Mouse (Mus musculus): Measurements from ENCODE around the gene Tas2r106. TPM values are rescaled to one million over a fixed set of nuclear protein-coding genes. Genes with fewer than 3 reads are reported as not detected.

The Tas2r106 gene
- not detected in 2 replicates for polyA plus RNA-seq (2014; fragmentation: Nextera tagmentation; extraction: Ambion mirVana)

- no peak for ATAC-seq (ENCODE audit: insufficient number of reproducible peaks, low FRiP score, low TSS enrichment, low read depth)
- 79% methylated on average over 3 of the region's 3 CpGs for WGBS
- no peak within 1 kb of the TSS for H3K27ac ChIP-seq (replicated peaks; ENCODE audit: low read depth, low read length)
- H3K4me3 ChIP-seq (ENCODE audit: low read depth, low read length) = no peak within 1 kb of the TSS
- H3K4me1 ChIP-seq (ENCODE audit: control insufficient read depth, insufficient read depth, low read length) = no peaks in the 10 kb centered on the region
- no peaks in the 10 kb centered on the region for H3K27me3 ChIP-seq (ENCODE audit: control insufficient read depth, insufficient read depth, low read length)
- H3K4me2 ChIP-seq (ENCODE audit: low read depth, severe bottlenecking) = no peak within 1 kb of the TSS
- DNase-seq (ENCODE audit: low spot score) = no peak
- H3K9me3 ChIP-seq (ENCODE audit: control insufficient read depth, low read length) = 0 out of 2 replicates have a peak, but pooled peaks cover 3% of the 10 kb centered on the region
- no peak within 1 kb of the TSS for H3K9ac ChIP-seq (ENCODE audit: low read length)
- H3K36me3 ChIP-seq (ENCODE audit: control insufficient read depth, insufficient read depth, low read length) = no peaks in the 10 kb centered on the region
Observed at GRCm38 (mm10) chr6:131678786-131679185, at the start of gene Tas2r106. TSS of gene Tas2r106 (minus strand) at chr6:131678886.

GRCm38 (mm10) chr6:131712803-131713202, 34.1 kb upstream of the Tas2r106 start:
- H3K4me3 ChIP-seq (ENCODE audit: low read depth, low read length) = no peak overlapping the region
- H3K27ac ChIP-seq (replicated peaks; ENCODE audit: low read depth, low read length) = no peak overlapping the region
- no peak overlapping the region for H3K9ac ChIP-seq (ENCODE audit: low read length)
- no peaks in the 10 kb centered on the region for H3K4me1 ChIP-seq (ENCODE audit: control insufficient read depth, insufficient read depth, low read length)
- ATAC-seq (ENCODE audit: insufficient number of reproducible peaks, low FRiP score, low TSS enrichment, low read depth) (no peak), DNase-seq (ENCODE audit: low spot score) (no peak)
- no peaks in the 10 kb centered on the region for H3K27me3 ChIP-seq (ENCODE audit: control insufficient read depth, insufficient read depth, low read length)
- H3K36me3 ChIP-seq (ENCODE audit: control insufficient read depth, insufficient read depth, low read length) = no peaks in the 10 kb centered on the region
- H3K9me3 ChIP-seq (ENCODE audit: control insufficient read depth, low read length) = peaks cover 2% of the 10 kb centered on the region; the same call in 1 of the 2 replicates
- H3K4me2 ChIP-seq (ENCODE audit: low read depth, severe bottlenecking) = no peak overlapping the region
- WGBS = 50% methylated on average over 7 of the region's 7 CpGs

- H3K9me3 ChIP-seq (ENCODE audit: control insufficient read depth, low read length) = no peaks in the 10 kb centered on the region
- H3K27ac ChIP-seq (replicated peaks; ENCODE audit: low read depth, low read length) = no peak within 1 kb of the TSS
- H3K4me1 ChIP-seq (ENCODE audit: control insufficient read depth, insufficient read depth, low read length) = no peaks in the 10 kb centered on the region
- H3K9ac ChIP-seq (ENCODE audit: low read length) = no peak within 1 kb of the TSS
- no peak for DNase-seq (ENCODE audit: low spot score)
- H3K4me2 ChIP-seq (ENCODE audit: low read depth, severe bottlenecking) = no peak within 1 kb of the TSS
- no peak for ATAC-seq (ENCODE audit: insufficient number of reproducible peaks, low FRiP score, low TSS enrichment, low read depth)
- H3K4me3 ChIP-seq (ENCODE audit: low read depth, low read length) = no peak within 1 kb of the TSS
- H3K27me3 ChIP-seq (ENCODE audit: control insufficient read depth, insufficient read depth, low read length) = no peaks in the 10 kb centered on the region
- no peaks in the 10 kb centered on the region for H3K36me3 ChIP-seq (ENCODE audit: control insufficient read depth, insufficient read depth, low read length)
Observed at GRCm38 (mm10) chr6:131689963-131690362, 11.3 kb upstream of the Tas2r106 start, which contains the start of gene Tas2r114. TSS of gene Tas2r114 (minus strand) at chr6:131690063.

GRCm38 (mm10) chr6:131687395-131687794, 8.7 kb upstream of the Tas2r106 start, which contains the start of gene Tas2r105:
TSS of gene Tas2r105 (minus strand) at chr6:131687495.
- DNase-seq (ENCODE audit: low spot score) (no peak), ATAC-seq (ENCODE audit: insufficient number of reproducible peaks, low FRiP score, low TSS enrichment, low read depth) (no peak)
- 94% methylated on average over 1 of the region's 1 CpGs for WGBS
- Histone ChIP-seq H3K4me1 (ENCODE audit: control insufficient read depth, insufficient read depth, low read length) (no peaks in the 10 kb centered on the region), H3K36me3 (ENCODE audit: control insufficient read depth, insufficient read depth, low read length) (no peaks in the 10 kb centered on the region), H3K27me3 (ENCODE audit: control insufficient read depth, insufficient read depth, low read length) (no peaks in the 10 kb centered on the region), H3K4me2 (ENCODE audit: low read depth, severe bottlenecking) (no peak within 1 kb of the TSS), H3K27ac (replicated peaks; ENCODE audit: low read depth, low read length) (no peak within 1 kb of the TSS), H3K4me3 (ENCODE audit: low read depth, low read length) (no peak within 1 kb of the TSS), H3K9ac (ENCODE audit: low read length) (no peak within 1 kb of the TSS), H3K9me3 (ENCODE audit: control insufficient read depth, low read length) (no peaks in the 10 kb centered on the region)

- Histone ChIP-seq H3K4me3 (ENCODE audit: low read depth, low read length) (no peak within 1 kb of the TSS), H3K4me1 (ENCODE audit: control insufficient read depth, insufficient read depth, low read length) (no peaks in the 10 kb centered on the region), H3K4me2 (ENCODE audit: low read depth, severe bottlenecking) (no peak within 1 kb of the TSS), H3K27me3 (ENCODE audit: control insufficient read depth, insufficient read depth, low read length) (no peaks in the 10 kb centered on the region), H3K27ac (replicated peaks; ENCODE audit: low read depth, low read length) (no peak within 1 kb of the TSS), H3K9me3 (ENCODE audit: control insufficient read depth, low read length) (no peaks in the 10 kb centered on the region), H3K36me3 (ENCODE audit: control insufficient read depth, insufficient read depth, low read length) (no peaks in the 10 kb centered on the region), H3K9ac (ENCODE audit: low read length) (no peak within 1 kb of the TSS)
- ATAC-seq (ENCODE audit: insufficient number of reproducible peaks, low FRiP score, low TSS enrichment, low read depth) (no peak), DNase-seq (ENCODE audit: low spot score) (no peak)
- WGBS = 82% methylated on average over 1 of the region's 1 CpGs
Observed at GRCm38 (mm10) chr6:131685644-131686043, 7.0 kb upstream of the Tas2r106 start, which contains the start of gene Tas2r104. TSS of gene Tas2r104 (minus strand) at chr6:131685744.

GRCm38 (mm10) chr6:131660049-131660448, 18.6 kb downstream of the Tas2r106 start, which contains the start of gene Tas2r107:
TSS of gene Tas2r107 (minus strand) at chr6:131660149.
- Histone ChIP-seq H3K27me3 (ENCODE audit: control insufficient read depth, insufficient read depth, low read length) (no peaks in the 10 kb centered on the region), H3K9ac (ENCODE audit: low read length) (no peak within 1 kb of the TSS), H3K9me3 (ENCODE audit: control insufficient read depth, low read length) (no peaks in the 10 kb centered on the region), H3K36me3 (ENCODE audit: control insufficient read depth, insufficient read depth, low read length) (no peaks in the 10 kb centered on the region), H3K27ac (replicated peaks; ENCODE audit: low read depth, low read length) (no peak within 1 kb of the TSS), H3K4me3 (ENCODE audit: low read depth, low read length) (no peak within 1 kb of the TSS), H3K4me2 (ENCODE audit: low read depth, severe bottlenecking) (no peak within 1 kb of the TSS), H3K4me1 (ENCODE audit: control insufficient read depth, insufficient read depth, low read length) (no peaks in the 10 kb centered on the region)
- DNase-seq (ENCODE audit: low spot score) = no peak
- ATAC-seq (ENCODE audit: insufficient number of reproducible peaks, low FRiP score, low TSS enrichment, low read depth) = no peak

GRCm38 (mm10) chr6:131630812-131631211, 47.9 kb downstream of the Tas2r106 start, which contains the start of gene Tas2r130:
TSS of gene Tas2r130 (minus strand) at chr6:131630912.
- Histone ChIP-seq H3K4me1 (ENCODE audit: control insufficient read depth, insufficient read depth, low read length) (no peaks in the 10 kb centered on the region), H3K36me3 (ENCODE audit: control insufficient read depth, insufficient read depth, low read length) (no peaks in the 10 kb centered on the region), H3K9me3 (ENCODE audit: control insufficient read depth, low read length) (no peaks in the 10 kb centered on the region; the same call in 1 of the 2 replicates), H3K4me3 (ENCODE audit: low read depth, low read length) (no peak within 1 kb of the TSS), H3K9ac (ENCODE audit: low read length) (no peak within 1 kb of the TSS), H3K27ac (replicated peaks; ENCODE audit: low read depth, low read length) (no peak within 1 kb of the TSS), H3K4me2 (ENCODE audit: low read depth, severe bottlenecking) (no peak within 1 kb of the TSS), H3K27me3 (ENCODE audit: control insufficient read depth, insufficient read depth, low read length) (no peaks in the 10 kb centered on the region)
- ATAC-seq (ENCODE audit: insufficient number of reproducible peaks, low FRiP score, low TSS enrichment, low read depth) (no peak), DNase-seq (ENCODE audit: low spot score) (no peak)
- 83% methylated on average over 3 of the region's 3 CpGs for WGBS
